Mouse (Mus musculus) kidney, postnatal 4 days (tissue): Measurements from ENCODE around the gene Atp11c.

Experiments
- DNase-seq, 2 experiments: peaks; one replicate each; pipeline ENCODE4 v3.0.0; 2021; ENCODE audit warnings: mixed read lengths in 2 of 2

Atp11c gene

DNA sequence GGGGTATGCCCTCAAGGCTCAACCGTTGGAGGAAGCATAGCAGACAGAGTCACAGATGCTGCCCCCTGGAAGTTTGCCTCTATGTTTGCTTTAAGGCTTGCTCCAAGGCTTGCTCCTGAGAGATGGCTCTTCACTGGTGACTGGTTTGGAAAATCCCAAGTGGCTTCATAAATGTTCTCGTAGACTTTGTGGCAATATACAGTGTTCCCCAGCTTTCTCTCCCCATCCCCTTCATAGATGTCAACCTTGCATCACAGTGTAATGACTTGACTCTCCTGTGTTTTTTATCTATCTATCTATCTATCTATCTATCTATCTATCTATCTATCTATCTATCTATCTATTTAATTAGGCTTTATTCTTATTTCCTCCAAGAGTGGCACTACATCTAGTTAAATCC is at the start of gene Atp11c:
Gene Atp11c (minus strand): TSS at position 101 of the 400 bp plus-strand sequence.
- no peak for DNase-seq

- DNase-seq, result no peak
Observed at GRCm38 (mm10) chrX:60609202-60609601, 16.7 kb upstream of the Atp11c start.

- DNase-seq, result no peak
Observed at GRCm38 (mm10) chrX:60570539-60570938, 22.0 kb downstream of the Atp11c start.

- DNase-seq, result no peak
Observed at GRCm38 (mm10) chrX:60569047-60569446, 23.5 kb downstream of the Atp11c start.

DNA sequence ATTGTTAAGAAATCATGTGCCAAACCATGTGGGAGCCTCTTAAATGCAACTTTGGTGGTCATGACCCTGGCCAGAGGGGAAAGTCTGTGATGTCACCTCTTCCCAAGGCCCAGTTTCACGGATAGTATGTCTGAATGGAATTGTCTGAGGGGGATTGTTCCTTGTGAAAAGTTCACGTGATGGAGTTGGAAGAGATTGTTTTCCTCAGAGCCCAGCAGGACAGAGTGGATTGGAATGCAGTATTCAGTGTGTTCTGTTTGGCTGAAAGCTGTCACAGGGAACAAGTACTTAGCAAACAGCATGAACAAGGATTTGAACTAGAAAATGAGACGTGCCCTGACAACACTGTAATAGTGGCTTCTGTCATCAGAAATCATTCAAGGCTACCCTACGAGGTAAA is 37.3 kb downstream of the Atp11c start:
- DNase-seq, result no peak

DNA sequence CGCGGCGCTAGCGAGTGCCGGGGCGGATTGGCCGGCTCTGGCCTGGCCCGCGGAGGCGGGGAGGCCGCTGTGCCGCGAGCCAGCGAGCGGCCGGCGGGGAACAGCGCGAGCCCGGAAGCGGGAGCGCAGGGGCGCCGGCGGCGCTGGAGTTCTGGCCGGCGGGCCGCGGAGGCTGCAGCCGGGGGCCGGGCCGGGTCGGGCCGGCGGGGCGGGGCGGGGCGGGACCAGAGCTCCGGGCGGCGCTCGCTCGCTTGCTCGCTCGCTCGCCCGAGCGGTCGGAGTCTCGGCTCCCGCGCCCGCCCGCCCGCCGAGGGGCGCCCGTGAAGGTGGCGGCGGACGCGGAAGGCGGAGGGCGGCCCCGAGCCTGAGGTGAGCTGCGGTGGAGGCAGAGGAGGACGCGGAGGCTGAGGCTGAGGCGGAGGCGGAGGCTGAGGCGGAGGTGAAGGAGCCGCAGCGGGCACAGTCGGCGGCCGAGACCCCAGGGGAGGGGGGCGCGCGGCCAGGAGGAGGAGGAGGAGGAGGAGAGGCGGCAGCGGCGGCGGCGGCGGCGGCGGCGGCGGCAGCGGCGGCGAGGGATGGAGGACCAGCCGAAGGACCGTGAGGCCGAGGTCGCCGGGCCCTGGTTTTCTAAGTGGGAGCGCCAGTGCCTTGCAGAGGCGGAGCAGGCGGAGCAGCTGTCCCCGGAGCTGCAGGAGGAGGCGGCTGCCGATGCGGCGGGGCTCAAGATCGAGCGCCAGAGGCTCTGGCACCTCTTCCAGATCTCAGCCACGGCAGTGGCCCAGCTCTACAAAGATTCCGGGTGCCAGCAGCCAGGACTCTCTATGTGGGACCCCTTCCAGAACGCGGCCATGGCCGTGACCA is 44.8 kb downstream of the Atp11c start:
- peak; percentile 54 to 68 for DNase-seq

DNA sequence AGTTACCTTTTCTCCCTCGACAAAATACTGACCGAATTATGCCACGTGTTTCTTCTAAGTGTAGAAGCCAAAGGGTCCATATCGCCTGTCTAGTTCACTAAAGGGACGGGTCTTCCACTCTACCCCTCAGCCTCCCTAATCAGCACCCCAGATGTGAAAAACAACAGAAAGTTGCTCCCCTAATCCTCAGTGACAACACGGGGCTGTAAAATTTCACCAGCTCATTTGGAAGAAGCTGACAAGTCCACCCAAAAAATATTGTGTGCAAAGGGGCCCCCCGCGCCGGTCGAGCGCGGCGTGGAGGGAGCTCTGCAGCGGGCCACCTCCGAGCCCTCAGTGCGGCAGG is 45.4 kb downstream of the Atp11c start:
- no peak for DNase-seq

DNA sequence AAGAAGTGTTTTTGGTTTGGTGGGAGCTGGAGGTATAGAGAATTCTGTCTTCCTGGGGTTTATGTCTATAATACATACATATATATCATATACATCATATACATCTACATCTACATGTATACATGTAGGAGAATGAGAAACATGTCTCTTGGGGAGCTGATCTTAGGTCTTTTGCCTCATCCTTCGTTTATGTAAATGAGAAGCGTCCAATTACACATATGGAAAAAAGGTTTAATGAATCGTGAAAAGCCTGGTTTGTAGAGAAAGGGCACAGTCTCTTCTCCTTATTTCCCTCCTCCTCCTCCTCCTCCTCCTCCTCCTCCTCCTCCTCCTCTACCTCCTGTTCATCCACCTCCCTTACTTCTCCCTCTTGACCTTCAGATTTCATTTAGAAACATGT is 46.6 kb downstream of the Atp11c start:
- DNase-seq, result no peak

DNA sequence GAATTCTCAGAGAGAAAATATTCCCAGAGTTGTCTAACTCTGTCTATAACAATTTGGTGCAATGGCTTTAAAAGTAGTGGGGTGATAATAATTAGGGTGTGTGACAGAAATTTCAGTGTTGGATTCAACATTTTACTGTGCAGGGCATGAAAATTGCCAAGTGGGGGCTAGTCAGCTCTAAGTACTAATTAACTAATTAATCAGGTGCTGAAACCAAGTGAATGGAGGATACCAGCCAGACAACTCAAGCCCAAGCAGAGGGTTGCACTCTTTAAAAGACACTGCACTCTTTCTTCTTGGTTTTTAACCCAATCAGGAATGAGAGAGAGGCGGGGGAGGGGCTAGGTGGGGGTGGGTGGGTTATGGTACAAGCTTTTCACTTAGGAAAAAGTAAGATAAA is 47.1 kb downstream of the Atp11c start:
- DNase-seq, result no peak

- peak in 1 of 2 experiments; percentile 1 for DNase-seq
Observed at GRCm38 (mm10) chrX:60544098-60544497, 48.4 kb downstream of the Atp11c start.

DNA sequence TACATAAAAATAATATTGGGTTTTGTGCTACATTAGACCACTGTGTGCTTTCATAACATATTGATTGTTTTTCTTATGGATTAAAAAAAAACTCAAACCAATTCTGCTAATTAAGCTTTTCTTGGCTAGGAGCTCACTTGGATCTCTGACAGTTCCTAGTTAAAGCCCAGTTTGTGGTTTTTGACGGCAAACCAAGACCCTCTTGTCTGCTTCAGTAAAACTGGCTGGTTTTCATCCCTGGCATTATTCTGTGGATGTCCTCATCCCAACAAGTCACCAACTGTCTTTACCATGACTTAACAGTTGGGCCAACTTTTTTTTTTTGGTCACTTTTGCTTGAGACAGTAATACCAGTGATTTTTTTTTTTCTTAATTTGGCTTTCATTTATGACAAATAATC is 49.6 kb downstream of the Atp11c start:
- no peak for DNase-seq

GRCm38 (mm10) chrX:60539149-60539548 is 53.3 kb downstream of the Atp11c start, which contains the start of gene Gm7073:
TSS of gene Gm7073 (minus strand) at chrX:60539249.
- DNase-seq, result no peak

- DNase-seq, result peak; percentile 31 to 34
Observed at GRCm38 (mm10) chrX:60503995-60504394, 88.5 kb downstream of the Atp11c start.

DNA sequence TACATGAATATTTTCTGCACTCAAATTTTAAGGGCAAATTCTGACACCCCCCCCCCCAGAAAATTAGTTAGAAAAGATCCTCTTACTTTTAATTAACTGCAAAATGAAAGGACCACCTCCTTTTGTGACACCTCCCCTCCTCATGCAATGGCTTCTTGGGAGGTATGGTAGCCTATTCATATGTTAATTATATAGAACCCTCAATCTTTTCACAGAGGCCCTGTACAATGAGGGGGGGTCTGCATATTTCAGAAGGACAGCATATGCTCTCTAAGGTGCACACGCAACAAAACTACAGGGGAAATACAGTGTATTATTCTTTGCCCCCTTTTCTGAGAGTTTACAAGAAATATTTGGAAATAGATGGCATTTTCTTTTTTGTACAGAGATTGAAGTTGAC is 94.7 kb downstream of the Atp11c start:
- DNase-seq, result no peak

GRCm38 (mm10) chrX:60495308-60495707 is 97.2 kb downstream of the Atp11c start:
- no peak for DNase-seq

GRCm38 (mm10) chrX:60463786-60464185 is 128.7 kb downstream of the Atp11c start:
- DNase-seq, result peak in 1 of 2 experiments; percentile 1

DNA sequence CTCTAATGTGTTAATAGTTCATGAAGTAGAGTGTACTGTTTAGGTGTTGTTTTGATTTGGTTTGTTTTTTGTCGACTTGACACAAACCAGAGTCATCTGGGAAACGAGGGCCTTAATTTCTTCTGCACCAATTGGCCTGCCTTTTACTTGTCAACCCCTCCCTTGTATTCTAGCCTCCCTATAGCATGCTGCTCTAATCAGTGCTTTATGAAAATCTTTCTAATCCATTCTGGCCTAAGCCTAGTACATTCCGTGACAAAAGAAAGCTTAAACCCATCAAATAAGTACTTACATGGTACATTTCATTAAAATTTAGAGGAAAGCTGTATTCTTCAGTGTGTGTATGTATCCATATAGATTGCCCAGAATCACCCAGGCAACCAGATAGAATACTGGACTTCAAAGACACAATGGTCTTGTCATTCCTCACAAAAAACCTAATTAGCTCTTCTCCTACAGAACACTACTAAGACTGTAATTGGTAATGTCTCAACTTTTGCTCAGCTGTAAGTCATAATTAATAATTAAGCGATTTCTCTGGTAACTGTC is 177.9 kb downstream of the Atp11c start:
- no peak for DNase-seq

- DNase-seq, result peak in 1 of 2 experiments; percentile 19
Observed at GRCm38 (mm10) chrX:60405681-60406080, 186.8 kb downstream of the Atp11c start.

DNA sequence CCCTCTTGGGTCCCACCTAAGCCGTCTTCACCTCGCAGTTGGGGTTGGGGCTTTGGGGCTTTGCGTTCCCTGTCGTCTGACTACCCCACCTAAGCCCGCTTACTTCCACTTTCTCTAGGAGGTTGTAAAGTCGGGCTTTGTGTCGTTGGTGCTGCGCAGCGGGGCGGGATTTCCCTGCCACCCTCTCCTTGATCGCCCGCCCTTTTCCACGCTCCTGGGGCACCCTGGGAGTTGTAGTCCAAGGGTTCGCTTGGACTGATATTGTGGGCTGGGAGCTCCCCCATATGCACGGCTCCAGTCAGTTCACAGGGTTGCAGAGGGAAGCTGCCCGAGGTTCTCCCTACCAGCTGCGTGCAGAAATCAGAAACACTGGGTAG is 187.8 kb downstream of the Atp11c start:
- DNase-seq, result peak; percentile 87 to 91

GRCm38 (mm10) chrX:60403764-60404667 is 188.5 kb downstream of the Atp11c start:
- peak; percentile 74 to 83 for DNase-seq

- peak; percentile 12 to 32 for DNase-seq
Observed at GRCm38 (mm10) chrX:60403062-60403763, 189.3 kb downstream of the Atp11c start.

DNA sequence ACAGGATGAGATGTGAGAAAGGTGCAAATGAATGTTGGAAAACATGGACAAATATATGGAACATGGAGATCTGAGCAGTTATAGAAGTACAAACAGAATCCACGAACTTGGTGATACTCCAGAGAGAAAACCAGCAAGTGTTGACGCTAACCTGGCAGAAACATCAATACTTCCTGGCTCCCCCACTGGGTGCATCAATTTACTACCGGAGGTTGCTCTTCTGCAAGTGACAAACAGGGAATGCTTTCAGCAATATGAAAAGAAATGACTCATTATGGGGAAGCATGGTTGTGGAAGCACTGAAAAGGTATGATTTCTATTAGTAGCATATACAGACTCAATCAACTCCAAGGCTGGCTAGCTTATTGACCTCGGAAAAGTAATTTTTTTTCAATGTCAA is 198.2 kb downstream of the Atp11c start:
- no peak for DNase-seq

- DNase-seq, result no peak
Observed at GRCm38 (mm10) chrX:60386852-60387251, 205.6 kb downstream of the Atp11c start.
